Mouse (Mus musculus) erythroblast, adult 5-6 weeks (primary cell): ENCODE data around the gene Atp8a2. TPM values are rescaled to one million over a fixed set of nuclear protein-coding genes. Genes with fewer than 3 reads are reported as not detected.
"Not testable (repeated sequence)": the region's sequence is repeated elsewhere in the genome, so short reads cannot be mapped to it uniquely, and the experiment has no call there.

ENCODE experiments used
- ATAC-seq: replicated peaks from 2 replicates; pipeline ENCODE4 v1.8.0; 2016; ENCODE audit warnings: moderate number of reproducible peaks, mild to moderate bottlenecking, moderate TSS enrichment, inconsistent platforms; ENCODE audit not compliant: poor library complexity, low FRiP score, severe bottlenecking
- total RNA-seq, 2 experiments: library from RNA; stranded (forward) in 1 of 2; stranded (reverse) in 1 of 2; fragments of 150-400 nt in 1 of 2; fragments of 200-764, 138-1000 nt in 1 of 2; gene quantifications; 2 replicates each; pipeline versions ENCODE4 v1.2.3 to v1.2.4; 2015 to 2017; ENCODE audit warnings: low replicate concordance in 2 of 2

Gene Atp8a2
- total RNA-seq, 2 experiments from 2014 or later = 0.19 to 0.34 TPM

GRCm38 (mm10) chr14:59632067-59632466 is 564.9 kb downstream of the Atp8a2 start:
- no peak for ATAC-seq

GRCm38 (mm10) chr14:59630096-59630495 is 566.9 kb downstream of the Atp8a2 start:
- no peak for ATAC-seq

DNA sequence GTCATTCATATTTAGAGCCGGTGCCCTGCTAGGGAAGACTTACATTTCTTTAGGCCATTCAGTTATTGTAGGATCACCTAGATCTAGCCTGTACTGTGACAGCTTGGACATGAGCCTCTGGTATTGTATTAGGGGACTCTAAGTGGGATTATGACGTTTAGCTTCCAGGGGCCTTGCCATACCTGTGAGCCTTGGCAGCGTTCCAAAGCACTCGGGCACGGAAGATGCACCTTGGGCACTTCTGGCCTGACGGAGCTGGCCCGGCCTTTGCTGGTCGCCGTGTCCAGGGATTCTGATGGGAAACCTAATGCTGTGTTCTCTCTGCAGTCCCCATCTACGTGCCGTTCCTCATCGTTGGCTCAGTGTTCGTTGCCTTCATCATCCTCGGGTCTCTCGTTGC is 567.7 kb downstream of the Atp8a2 start:
- no peak for ATAC-seq

GRCm38 (mm10) chr14:59627823-59628222 is 569.2 kb downstream of the Atp8a2 start:
- ATAC-seq = no peak

- ATAC-seq = no peak
These were observed 569.8 kb downstream of the Atp8a2 start for GRCm38 (mm10) chr14:59627142-59627680.

GRCm38 (mm10) chr14:59626711-59627110 is 570.3 kb downstream of the Atp8a2 start:
- no peak for ATAC-seq

- ATAC-seq = no peak
These were observed 571.1 kb downstream of the Atp8a2 start for GRCm38 (mm10) chr14:59625806-59626364.

- ATAC-seq = no peak
These were observed 571.7 kb downstream of the Atp8a2 start, which contains the start of gene Shisa2 for GRCm38 (mm10) chr14:59625158-59625805. TSS of gene Shisa2 (plus strand) at chr14:59625308.

GRCm38 (mm10) chr14:59624326-59624885 is 572.6 kb downstream of the Atp8a2 start:
- no peak for ATAC-seq

DNA sequence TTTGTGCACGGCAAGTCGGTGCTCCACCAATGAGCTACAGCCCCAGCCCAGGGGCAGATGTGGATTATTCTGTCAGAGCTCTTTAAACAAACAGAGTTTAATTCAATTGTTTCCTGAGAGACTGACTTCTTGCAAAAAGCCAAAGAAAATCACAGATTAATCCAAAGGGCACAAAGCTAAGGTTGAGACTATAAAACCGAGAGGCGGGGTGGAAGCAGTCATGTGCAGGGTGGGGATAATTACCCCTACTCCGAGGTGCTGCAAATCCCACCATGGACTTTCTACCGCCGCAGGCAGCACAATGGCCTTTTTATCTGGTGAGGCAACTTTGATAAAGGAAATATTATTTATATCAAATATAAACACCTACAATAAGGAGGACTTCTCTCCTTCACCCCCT is 580.2 kb downstream of the Atp8a2 start:
- ATAC-seq = no peak

DNA sequence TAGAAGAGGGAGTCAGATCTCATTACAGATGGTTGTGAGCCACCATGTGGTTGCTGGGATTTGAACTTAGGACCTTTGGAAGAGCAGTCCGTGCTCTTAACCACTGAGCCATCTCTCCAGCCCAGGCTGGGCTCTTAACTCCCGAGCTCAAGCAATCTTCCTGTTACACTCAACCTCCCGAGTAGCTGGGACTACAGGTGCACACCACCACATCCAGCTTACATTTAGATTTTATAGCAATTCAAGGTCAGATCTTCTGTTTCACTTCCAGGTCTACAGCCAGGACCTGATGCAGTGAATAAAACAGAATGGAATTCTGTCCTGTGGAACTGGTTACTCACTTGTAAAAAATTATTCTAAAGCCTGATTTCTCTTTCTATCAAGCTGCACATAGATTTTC is 582.8 kb downstream of the Atp8a2 start:
- not testable (repeated sequence) for ATAC-seq

GRCm38 (mm10) chr14:59612920-59613625 is 583.9 kb downstream of the Atp8a2 start:
- ATAC-seq = no peak

- ATAC-seq = no peak
These were observed 590.0 kb downstream of the Atp8a2 start for GRCm38 (mm10) chr14:59607021-59607420.

DNA sequence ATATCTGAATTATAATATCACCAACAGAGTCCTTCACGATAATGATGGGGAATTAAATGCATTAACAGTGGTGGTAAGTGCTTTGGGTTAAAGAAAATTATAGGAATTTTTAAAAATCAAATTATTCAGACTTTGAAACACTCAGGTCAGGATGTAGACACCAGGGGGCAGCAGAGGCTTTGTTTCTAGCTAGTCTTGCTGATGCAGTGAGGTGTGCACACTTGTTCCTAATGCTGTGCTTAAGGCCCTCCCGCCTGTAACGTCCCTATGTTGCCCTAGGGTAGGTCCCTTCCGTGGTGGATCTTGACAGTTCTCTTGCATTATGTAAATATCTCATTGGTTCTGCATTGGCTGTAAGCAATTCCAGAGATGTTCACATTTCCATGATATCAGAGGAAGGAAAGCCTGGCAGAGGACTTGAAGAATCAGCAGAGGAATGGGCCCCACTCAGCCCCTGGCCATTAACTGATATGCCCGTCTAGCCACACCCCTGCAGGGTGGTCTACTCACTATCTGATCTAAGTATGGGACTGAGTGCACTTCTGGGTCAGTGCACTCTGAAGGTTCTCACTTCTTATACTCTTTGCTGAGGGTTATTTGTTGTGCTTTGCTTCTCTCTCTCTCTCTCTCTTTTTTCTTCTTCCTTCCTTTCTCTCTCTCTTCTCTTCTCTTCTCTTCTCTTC is 591.2 kb downstream of the Atp8a2 start:
- peak; percentile 75 for ATAC-seq

GRCm38 (mm10) chr14:59604002-59604645 is 592.9 kb downstream of the Atp8a2 start:
- ATAC-seq = 0 out of 2 replicates have a peak, but pooled peaks have one; percentile 41

DNA sequence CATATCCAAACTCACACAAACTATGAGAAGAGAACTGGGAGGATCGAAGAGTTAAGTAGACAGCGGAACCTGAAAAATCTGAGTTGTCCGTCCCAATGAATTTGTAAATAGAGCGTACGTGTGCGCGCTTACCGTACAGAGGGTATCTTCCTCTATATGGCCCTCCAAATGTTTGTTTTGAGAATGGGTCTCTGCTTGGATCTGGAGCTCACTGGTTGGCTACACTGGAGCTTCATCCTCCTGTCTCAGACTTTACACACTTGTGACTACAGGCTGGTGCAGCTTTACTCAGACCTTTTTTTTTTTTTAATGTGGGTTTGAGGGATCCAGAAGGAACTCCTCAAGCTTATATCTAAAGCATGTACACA is 598.7 kb downstream of the Atp8a2 start:
- no peak for ATAC-seq

DNA sequence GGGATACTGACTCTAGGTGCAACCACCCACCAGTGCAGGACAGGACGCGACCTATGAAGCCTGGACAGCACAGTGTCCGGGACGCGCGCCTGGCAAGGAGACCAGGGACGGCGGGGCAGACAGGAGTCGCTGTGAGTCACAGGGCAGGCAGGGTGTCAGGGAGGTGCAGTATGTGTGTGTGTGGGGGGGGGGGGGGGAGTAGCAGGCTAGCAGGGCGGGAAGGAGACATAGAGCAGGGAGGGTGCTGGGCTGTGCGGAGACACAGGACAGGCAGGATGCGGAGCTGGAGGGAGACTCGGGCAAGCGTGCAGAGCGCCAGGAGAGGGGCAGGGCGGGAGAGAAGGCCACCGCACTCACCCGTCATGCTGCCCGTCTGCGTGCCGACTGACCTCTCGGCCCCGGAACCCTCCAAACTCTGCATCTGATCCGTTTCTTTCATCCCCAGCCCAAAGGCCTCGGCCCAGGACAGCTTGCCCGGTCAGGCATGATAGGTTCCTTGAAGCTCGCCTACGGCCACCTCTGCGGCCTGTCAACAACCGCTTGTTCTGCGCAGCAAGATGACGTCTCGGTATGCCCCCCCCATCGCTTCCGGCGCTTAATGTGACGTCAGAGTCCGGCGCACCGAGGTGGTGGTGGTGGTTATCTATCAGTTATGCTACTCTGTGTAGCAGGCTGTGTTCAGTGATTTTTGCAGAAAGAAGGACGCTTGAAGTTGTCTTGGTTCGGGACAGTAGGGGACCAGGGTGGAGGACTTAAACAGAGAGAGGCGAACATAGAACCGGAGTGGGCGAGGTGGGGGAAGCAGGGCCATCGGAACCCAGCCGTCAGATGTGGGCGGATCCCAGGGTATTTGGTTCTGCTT is 599.4 kb downstream of the Atp8a2 start, which contains the start of gene Cdadc1:
Gene Cdadc1 (minus strand): TSS at position 562 of the 862 bp plus-strand sequence.
- peak; percentile 95 for ATAC-seq

DNA sequence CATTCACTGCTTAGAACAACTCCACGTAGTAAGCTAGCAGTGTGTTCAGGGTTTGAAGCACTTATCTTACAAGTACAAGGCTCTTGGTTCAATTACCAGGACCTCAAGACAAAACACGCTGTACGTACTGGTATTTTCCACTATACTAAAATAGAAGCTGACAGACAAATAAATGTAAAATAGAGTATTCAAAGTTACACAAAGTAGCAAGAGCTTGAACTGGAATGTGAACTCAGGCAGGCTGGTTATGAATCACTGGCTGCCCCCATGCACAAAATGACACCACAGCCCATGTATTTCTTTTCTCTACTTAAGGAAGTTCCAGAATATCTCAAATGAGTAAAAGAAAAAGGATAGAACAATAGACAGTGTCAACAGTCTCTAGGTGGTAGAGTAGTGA is 602.0 kb downstream of the Atp8a2 start:
- no peak for ATAC-seq
